Mouse (Mus musculus) stomach, postnatal 0 days (tissue): ENCODE measurements around the gene D030056L22Rik.

Experiments
- CTCF ChIP-seq: IDR thresholded peaks from 2 replicates; pipeline ENCODE4 v1.5.1; 2016; ENCODE audit warnings: antibody characterized with exemption, low read depth, mild to moderate bottlenecking, moderate library complexity
- EP300 ChIP-seq: optimal IDR thresholded peaks from 2 replicates; pipeline ENCODE3; 2016; ENCODE audit warnings: antibody characterized with exemption

GRCm38 (mm10) chr19:18687556-18687955 lies 25.4 kb upstream of the D030056L22Rik start:
- TF ChIP-seq CTCF (peak; percentile 85), EP300 (no peak)
